Mouse (Mus musculus) thymus, postnatal 25 days (tissue): ENCODE results near the gene Olfr1193.
"Not testable (repeated sequence)": the region's sequence is repeated elsewhere in the genome, so short reads cannot be mapped to it uniquely, and the experiment has no call there.

Experiments
- DNase-seq: peaks from one replicate; pipeline ENCODE4 v3.0.0; 2022

Gene Olfr1193

DNA sequence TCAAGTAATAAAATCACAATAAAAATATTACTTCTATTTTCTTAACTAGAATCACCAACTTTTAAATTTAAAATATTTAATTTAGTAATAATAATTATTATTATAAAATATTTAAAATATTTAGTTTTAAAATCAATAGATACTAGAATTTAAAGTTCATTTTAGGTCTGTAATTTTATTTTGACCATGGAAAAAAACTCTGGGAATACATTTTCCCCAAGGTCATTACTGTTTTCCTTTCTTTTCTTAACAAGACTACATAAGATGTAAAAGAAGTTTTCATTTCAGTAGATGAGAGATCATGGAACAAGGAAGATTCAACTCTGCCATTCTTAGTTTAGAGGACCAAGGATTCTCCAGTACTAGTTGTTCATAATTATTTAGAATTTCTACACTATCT lies at the start of gene Olfr1193:
Gene Olfr1193, plus strand, starts transcription at position 301 of the 400 bp plus-strand sequence.
- DNase-seq: not testable (repeated sequence)

DNA sequence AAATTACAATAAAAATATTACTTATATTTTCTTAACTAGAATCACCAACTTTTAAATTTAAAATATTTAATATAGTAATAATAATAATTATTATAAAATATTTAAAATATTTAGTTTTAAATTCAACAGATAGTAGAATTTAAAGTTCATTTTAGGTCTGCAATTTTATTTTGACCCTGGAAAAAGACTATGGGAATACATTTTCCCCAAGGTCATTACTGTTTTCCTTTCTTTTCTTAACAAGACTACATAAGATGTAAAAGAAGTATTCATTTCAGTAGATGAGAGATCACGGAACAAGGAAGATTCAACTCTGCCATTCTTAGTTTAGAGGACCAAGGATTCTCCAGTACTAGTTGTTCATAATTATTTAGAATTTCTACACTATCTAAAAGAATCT lies 35.2 kb upstream of the Olfr1193 start, which contains the start of gene Olfr1191-ps1:
Gene Olfr1191-ps1, plus strand, starts transcription at position 301 of the 400 bp plus-strand sequence.
- not testable (repeated sequence) for DNase-seq

- no peak for DNase-seq
These were observed 27.2 kb upstream of the Olfr1193 start, which contains the start of gene Olfr1192-ps1 for GRCm38 (mm10) chr2:88648209-88648608. Gene Olfr1192-ps1, plus strand, starts transcription at chr2:88648509.

DNA sequence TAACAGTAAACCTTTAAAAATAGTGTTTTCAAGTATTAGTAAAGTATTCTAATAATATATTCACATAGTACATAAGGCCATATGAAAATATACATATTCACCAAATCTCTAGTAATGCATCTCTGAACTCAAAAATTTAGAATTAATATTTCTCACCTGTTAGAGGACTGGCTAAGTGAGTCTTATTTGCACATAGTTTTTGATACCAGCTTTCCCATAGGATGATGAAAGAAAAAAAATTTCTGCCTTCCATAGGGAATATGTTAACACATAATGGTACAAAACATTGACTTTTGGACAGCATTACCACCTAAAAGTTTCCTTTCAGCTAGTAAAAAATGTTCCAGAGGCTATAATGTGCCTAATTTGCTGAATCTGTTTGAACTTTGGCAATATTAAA lies 13.7 kb downstream of the Olfr1193 start, which contains the start of gene Olfr1195:
Gene Olfr1195, minus strand, starts transcription at position 101 of the 400 bp plus-strand sequence.
- no peak for DNase-seq

DNA sequence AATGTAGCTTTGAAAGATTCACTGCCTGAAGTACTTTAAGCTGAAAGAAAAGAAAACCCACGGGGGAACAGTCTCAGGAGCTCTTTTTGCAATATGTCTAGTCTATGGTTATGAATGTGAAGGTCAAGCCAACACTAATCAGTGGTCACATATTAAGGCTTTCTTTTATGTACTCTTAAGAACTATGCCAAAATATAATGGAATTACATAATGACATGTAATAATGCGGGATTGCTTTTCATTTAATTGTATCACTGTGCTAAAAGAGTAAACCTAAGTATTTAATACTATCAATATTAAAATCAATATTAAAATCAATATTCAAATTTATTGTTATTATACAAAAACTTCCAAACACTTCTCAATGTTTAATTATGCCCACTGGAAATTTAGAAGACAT lies 29.1 kb downstream of the Olfr1193 start, which contains the start of gene Olfr1196:
Gene Olfr1196, minus strand, starts transcription at position 101 of the 400 bp plus-strand sequence.
- no peak for DNase-seq
